Mouse (Mus musculus) c-Kit-positive CD71-positive TER-119-negative erythroid progenitor cells, embryonic 14.5 days (primary cell): ENCODE data around the gene Ralgapa2.
A peak's percentile ranks its signal among the peaks of the same experiment; 100 is the strongest.

ENCODE experiments used
- DNase-seq: peaks from one replicate; pipeline ENCODE4 v3.0.0-alpha.2; 2013; ENCODE audit warnings: low read depth

Gene Ralgapa2

GRCm38 (mm10) chr2:146511911-146512580 is at the start of gene Ralgapa2:
Ralgapa2 (minus strand) TSS chr2:146512344.
- DNase-seq: peak; percentile 97

DNA sequence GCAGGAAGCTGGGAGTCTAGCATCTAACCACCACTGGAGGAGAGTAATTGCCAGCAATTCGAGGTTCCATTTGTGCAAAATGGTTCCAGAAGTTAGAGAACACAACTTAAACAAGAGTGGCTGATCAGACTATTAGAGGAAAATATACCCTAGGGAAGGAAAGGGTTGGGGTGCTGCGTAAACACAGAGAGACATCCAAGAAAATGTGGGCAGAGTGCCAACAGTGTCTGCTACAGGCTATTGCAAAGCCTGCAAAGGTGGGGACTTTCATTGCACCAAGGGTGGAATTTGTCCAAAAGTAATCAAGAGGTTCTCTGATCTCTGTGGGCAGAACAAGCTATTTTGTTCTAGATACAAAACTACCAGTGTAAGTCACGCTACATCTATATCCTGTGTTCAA is 49.4 kb upstream of the Ralgapa2 start:
- no peak for DNase-seq

GRCm38 (mm10) chr2:146560633-146561043 is 48.5 kb upstream of the Ralgapa2 start:
- DNase-seq: no peak

DNA sequence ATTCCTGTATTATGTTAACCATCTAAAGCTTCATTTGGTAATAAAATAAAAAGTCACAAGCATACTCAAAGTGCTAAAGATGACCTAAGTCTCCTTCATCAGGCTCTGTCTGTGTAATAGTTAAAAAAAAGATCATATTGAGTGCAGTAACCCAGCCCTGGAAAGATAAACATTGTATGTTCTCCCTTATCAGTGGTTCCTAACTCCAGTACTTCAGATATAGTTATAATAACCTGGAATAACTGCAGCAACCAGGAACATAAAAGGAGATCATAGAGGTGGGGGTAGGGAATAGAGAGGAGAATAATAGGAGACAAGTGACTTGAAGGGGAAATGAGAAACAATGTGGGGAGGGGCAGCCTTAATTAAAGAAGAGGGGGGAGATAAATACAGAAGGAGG is 44.0 kb upstream of the Ralgapa2 start:
- DNase-seq: no peak

GRCm38 (mm10) chr2:146555351-146555750 is 43.2 kb upstream of the Ralgapa2 start:
- DNase-seq: no peak

- DNase-seq: no peak
Observed at GRCm38 (mm10) chr2:146553701-146554100, 41.6 kb upstream of the Ralgapa2 start.

GRCm38 (mm10) chr2:146551818-146552217 is 39.7 kb upstream of the Ralgapa2 start:
- DNase-seq: no peak

DNA sequence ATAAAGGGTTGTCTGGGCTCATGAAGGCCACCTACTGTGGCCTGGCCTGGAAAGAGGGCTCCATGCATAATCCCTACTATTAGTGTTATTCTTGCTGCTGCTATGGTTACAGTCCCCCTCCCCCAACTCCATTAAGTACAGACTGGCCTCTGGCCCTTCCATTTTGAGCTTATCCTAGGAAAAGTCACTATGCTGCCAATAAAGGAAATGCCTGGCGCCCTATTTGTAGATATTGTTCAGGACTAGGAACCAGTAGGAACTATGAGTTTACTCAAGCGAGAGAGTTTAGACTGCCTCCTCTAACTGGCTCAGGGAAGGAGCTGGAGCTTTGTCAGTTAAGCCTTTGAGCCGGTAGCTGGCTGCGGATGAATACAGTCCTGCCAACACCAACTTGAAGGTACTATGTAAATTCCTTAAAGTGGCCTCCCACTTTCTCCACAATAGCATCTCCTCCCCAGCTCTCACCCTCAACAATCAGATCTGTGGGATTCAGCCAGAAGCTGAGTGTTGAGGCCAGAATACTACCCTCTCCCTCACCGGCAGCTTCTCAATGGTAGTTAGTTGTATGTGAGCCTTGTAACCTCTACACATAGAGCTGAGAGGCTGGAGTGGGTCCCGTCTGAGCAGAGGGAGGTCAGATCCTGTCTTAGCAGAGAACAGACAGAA is 37.1 kb upstream of the Ralgapa2 start:
- no peak for DNase-seq

DNA sequence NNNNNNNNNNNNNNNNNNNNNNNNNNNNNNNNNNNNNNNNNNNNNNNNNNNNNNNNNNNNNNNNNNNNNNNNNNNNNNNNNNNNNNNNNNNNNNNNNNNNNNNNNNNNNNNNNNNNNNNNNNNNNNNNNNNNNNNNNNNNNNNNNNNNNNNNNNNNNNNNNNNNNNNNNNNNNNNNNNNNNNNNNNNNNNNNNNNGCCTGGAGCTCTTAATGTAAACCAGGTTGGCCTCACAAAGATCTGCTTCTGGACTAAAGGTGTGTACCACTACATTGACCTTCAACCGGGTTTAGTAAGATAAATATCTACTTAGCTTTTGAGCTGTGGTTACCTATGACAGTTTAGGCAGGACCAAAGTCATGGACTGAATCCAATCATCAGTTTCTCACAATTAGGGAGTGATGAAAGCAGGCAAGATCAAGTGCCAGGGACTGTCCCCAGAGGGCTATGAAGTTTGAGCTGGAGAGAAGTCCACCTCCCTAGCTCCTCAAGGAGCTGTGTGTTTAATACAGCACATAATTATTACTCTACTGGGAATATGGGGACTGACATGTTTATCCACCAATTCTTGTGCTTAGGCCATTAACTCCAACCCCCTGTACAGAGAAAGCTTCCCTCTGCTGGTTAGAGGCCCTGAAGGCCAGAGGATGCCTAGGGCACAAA is 32.1 kb upstream of the Ralgapa2 start:
- DNase-seq: no peak

DNA sequence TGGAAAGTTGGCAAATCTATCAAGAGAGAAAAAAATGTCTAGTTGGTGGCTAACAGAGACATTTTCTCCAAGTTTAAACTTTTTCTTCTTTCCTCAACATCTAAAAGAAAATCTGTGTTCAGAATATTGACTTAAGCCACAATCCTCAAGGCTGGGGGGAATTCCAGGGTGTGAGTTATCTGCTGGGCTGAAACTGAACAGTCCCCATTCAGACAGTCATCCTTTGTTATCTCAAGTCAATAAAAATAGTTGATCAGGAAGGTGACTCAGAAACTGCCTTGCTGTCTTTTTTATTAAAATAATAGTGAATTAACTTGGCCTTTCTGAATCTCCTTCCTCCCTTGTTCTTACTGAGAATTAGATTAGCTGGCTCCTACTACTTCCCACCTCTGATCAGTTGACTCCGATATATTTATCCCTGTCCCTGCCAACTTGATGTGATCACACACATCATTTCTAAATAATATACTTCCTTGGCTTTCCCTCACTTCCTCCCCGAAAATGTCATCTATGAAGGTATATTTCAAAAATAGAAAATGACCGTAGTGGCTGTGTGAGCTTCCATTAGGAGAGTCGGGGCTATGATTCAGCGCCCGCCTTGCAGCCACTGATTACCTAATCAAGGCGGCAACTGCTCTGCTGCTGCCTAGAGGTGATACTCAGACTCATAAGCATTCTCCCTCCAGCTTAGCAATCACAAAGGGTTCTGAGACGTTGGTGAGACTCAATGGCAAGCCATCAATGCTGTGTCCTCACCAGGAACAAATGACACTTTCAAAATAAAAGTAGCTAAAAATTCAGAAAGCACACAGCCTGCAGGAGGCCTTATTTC is 21.2 kb upstream of the Ralgapa2 start:
- no peak for DNase-seq

GRCm38 (mm10) chr2:146532493-146532892 is 20.3 kb upstream of the Ralgapa2 start:
- no peak for DNase-seq

DNA sequence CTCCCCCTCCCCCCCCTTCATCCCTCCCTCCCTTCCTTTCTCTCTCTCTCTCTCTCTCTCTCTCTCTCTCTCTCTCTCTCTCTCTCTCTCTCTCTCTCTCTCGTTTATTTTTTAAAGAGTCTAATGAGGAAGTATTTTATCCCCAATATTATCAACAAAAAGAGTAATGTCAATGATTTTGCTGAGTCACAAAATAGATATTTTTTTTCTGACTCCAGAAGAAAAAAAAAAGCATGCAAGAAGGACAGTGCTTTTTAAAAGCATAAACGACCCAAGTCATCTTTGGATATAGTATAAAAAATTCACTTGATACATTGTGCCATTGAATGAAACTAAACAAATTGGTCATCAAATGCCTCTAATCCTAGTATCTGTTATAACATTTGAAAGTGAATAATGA is 13.3 kb upstream of the Ralgapa2 start:
- DNase-seq: no peak

DNA sequence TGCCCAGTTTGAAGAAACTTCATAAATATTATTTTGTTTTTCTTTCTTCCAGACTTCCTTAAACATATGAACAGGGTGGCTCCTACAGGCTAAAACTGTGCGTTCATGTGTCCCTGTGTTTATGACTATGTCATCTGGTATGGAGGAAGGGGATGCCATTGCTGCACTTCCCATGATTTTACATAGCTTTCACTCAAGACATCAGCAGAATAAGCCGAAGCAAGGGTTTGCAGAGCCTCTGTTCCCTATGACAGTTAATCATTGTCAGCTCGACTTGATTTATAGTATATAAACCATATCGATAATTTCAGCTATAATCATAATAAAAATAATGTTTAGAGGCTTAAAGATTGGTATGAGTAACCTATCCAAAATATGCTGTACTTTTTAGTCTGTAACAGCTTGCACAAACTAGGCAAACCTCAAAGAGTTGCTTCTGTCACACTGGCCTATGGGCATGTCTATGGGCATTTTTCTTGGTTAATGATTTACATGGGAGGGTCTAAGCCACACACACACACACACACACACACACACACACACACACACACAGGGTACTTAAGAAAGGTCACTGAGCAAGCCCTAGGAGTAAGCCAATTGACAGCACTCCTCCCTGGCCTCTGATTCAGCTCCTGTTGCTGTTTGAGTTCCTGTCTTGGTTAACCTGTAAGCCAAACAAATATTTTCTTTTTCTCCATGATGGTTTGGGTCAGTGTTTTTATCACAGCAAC is 12.7 kb upstream of the Ralgapa2 start:
- DNase-seq: no peak

DNA sequence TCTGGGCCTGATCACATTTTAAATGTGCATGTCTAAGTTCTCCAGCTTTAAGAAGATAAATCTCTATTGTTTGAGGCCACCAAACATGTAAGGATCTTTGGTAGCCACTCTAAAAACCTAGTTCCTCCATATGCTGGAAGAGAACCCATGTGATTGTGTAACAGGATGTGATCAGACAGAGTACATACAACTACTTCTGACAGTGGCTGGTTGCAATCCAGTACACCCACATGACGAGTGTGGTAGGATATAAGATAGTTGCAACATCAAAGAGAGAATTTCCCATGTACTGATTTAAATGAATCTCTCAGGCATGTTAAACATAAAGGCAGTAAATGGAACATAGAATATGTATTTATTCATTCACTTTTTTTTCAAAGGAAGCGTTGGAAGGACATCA is 4.8 kb upstream of the Ralgapa2 start:
- no peak for DNase-seq

DNA sequence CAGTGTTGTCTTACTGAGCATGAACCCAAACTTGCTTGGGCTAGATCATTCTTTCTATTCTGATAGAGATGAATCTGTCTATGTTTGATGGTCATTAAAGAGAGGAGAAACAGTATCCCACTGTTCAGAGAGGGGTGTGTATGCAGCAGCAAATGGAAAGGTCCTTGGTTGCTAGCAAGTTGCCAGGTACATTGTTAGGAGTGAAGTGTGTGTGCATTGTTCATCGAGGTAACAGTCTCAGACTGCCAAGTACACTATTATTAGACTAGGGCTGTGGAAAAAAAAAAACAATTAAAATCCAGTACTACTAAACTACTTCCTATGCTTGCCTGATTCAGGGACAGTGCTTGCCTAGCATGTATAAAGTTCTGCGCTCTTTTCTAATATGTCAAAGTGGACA is 2.9 kb upstream of the Ralgapa2 start:
- no peak for DNase-seq

- DNase-seq: no peak
Observed at GRCm38 (mm10) chr2:146512581-146512920, 407 bp upstream of the Ralgapa2 start.

DNA sequence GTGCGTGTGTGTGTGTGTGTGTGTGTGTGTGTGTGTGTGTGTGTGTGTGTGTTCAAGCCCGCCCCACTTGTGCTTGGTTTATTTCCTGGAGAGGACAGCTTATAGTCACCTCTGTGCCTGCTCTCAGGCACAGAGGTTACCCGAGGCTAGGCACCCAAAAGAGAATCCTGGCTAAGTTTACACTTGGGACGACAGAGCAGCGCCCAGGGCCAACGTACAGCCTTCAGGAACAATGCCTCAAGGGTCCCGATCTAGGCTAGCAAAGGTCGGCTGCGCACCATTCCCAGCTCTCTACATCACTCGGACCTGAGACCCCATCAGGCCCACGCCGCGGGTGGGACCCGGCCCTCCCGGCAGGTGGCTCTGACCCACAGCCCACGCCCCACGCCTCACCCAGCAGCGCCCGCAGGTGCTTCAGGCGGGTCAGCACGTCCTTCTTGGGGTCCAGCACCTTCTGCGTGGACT is 711 bp downstream of the Ralgapa2 start:
- DNase-seq: no peak

DNA sequence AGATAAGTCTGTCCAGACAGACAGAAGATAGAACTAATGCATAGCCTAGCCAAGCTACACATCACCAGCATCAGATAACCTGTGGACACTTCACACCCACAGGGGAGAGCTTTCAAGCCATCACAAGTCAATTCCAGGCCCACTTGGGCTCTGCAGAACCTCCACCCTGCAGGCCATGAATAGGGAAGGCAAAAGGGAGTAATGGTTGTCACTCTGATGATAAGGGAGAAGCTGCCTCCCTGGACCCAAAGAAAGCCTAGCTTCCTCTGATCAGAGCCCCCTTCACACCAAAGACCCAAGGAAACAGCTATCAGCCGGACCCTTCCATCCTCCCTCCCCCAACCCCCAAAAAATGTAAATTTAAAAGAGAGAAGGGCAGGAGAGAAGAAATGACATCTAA is 1.4 kb downstream of the Ralgapa2 start:
- DNase-seq: no peak

- DNase-seq: no peak
Observed at GRCm38 (mm10) chr2:146502578-146503311, 9.4 kb downstream of the Ralgapa2 start.

GRCm38 (mm10) chr2:146500067-146500466 is 12.1 kb downstream of the Ralgapa2 start:
- no peak for DNase-seq

DNA sequence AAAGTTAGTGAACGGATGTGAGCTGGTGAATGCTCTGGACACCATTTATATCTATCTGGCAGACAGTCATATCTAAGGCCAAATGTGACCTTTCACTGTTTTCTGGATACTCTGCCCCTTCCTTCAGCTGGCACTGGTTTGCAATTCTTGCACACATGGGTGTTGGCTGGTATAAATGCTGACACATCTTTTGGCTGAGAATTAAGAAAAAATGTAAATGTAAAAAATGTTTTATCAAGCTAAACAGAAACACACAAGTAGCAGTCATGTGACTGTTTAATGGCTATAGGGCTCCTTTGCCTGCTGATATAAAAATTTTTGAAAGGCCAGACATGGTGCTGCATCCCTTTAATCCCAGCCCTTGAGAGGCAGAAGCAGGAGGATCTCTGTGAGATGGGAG is 13.0 kb downstream of the Ralgapa2 start:
- DNase-seq: no peak
